8 mouse cellular contexts compared by ENCODE assay signal in the genomic region with DNA sequence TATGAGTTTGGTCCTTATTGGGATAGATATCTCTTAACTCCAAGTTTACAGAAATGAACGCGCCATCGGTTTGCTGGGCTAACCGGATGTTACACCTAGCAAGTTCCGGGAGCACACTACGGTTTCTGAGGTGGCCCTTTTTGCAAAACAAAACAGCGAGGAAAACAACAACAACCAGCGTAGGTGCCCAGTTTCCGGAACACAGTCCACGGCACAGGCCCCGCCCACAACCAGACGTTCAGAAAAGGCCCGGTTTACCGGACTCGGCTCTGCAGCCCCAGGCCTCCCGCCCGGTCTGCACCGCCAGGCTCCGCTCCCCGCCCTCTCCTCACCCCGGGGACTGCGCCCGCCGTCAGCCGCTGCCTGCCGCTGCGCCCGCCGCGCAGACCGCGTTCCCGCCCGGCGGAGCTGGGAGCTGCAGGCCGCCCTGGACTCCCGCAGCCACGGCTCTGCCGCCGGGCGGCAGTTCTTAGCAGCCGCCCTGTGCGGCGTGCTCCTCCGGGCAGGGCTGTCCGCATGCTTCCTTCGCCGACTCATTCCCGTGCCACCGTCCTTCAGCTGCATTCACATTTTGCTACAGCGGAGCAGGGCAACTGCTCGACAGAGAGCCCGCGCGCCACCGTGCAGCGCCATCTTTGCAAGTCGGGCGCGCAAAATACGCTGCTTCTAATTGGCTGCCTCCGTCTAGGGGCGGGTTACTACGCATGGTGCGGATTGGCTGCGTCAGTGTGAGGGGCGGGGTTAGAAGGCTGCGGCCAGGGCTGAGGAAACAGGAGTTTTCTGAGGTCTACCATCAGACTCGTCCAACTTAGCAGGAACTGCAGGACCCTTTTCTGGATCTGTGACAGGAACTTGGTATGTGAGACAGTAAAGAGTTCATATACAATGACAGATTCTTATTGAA. TPM values are rescaled to one million over a fixed set of nuclear protein-coding genes. Genes with fewer than 3 reads are reported as not detected.
DNase-seq lines count a peak whose midpoint lies in the region; ATAC-seq lines count a peak whose summit lies in the region.

A gene (minus strand): TSS at position 645 of the 904 bp plus-strand sequence.

- no peaks in the 10 kb centered on the region for H3K9me3 ChIP-seq in hindbrain, embryonic 13.5 days

- H3K4me3 ChIP-seq in hindbrain, embryonic 13.5 days: peak within 1 kb of the TSS; percentile 100

- H3K36me3 ChIP-seq in hindbrain, embryonic 13.5 days: peaks cover 16% of the 10 kb centered on the region

- peak within 1 kb of the TSS; percentile 77 for H3K4me2 ChIP-seq in hindbrain, embryonic 13.5 days

- peak within 1 kb of the TSS; percentile 96 for H3K27ac ChIP-seq in hindbrain, embryonic 13.5 days

- peak within 1 kb of the TSS; percentile 93 for H3K9ac ChIP-seq in hindbrain, embryonic 13.5 days

- DNase-seq in NIH3T3 (ENCODE audit: low read depth): peak; percentile 96
- peak; percentile 98 for DNase-seq in cerebellum, postnatal 10 days
- peak; percentile 87 to 93 for DNase-seq in frontal cortex, postnatal 10 days (ENCODE audit: low spot score in 2 of 2)
- peak; percentile 88 for DNase-seq in layer of hippocampus, postnatal 25 days (ENCODE audit: extremely low spot score in 1 of 2, low spot score in 1 of 2)
- peak; percentile 95 for DNase-seq in lung, postnatal 25 days (ENCODE audit: low spot score)
- peak; percentile 97 for DNase-seq in retina, embryonic 14.5 days (ENCODE audit: low spot score)
- peak; percentile 97 for DNase-seq in thymus, postnatal 4 days

- under 1% methylated on average over 69 of the region's 69 CpGs for WGBS in hindbrain, embryonic 13.5 days

- H3K27me3 ChIP-seq in hindbrain, embryonic 13.5 days: no peaks in the 10 kb centered on the region

- peak; percentile 100 for ATAC-seq in hindbrain, embryonic 13.5 days (ENCODE audit: low FRiP score)

- peaks cover 21% of the 10 kb centered on the region for H3K4me1 ChIP-seq in hindbrain, embryonic 13.5 days (replicated peaks)

RNA-seq across cellular contexts. Expression of the gene that starts here (rescaled TPM):
- 9.4 and 9.7 TPM in 2 replicates for polyA plus RNA-seq in hindbrain, embryonic 13.5 days (2015; fragmentation: Nextera tagmentation; extraction: Ambion mirVana)
- total RNA-seq in layer of hippocampus, postnatal 25 days (2021): 1 to 10 TPM; 6.2 to 7.2 TPM

Comparison
In these comparisons a context has a peak if more than half of its experiments do, and no peak if none do; other contexts are left out.
1. Peak in every context shown above with its lines: DNase-seq, ATAC-seq, H3K4me3 ChIP-seq and H3K27ac ChIP-seq.